Mouse (Mus musculus): ENCODE results near the gene Sfxn3. TPM values are rescaled to one million over a fixed set of nuclear protein-coding genes. Genes with fewer than 3 reads are reported as not detected.

The Sfxn3 gene
- polyA plus RNA-seq, 2 experiments: 1.8 to 2.4 TPM

- no peak for ATAC-seq (ENCODE audit: insufficient read depth)
- Histone ChIP-seq H3K27ac (no peak overlapping the region), H3K9me3 (ENCODE audit: control insufficient read depth, low read length) (no peaks in the 10 kb centered on the region), H3K27me3 (ENCODE audit: control insufficient read depth, insufficient read depth, low read length) (peaks cover 65% of the 10 kb centered on the region), H3K9ac (replicated peaks) (no peak overlapping the region), H3K4me2 (ENCODE audit: low read depth) (peak overlapping the region; percentile 100), H3K36me3 (replicated peaks; ENCODE audit: control insufficient read depth, insufficient read depth, low read depth) (no peaks in the 10 kb centered on the region), H3K4me3 (ENCODE audit: insufficient read depth in 1 of 2, low read depth in 2 of 2, low read length in 2 of 2) (peak overlapping the region; percentile 8 to 86; a peak in 3 of 4 replicates), H3K4me1 (replicated peaks; ENCODE audit: control insufficient read depth in 2 of 2, insufficient read depth in 2 of 2, low read length in 1 of 2) (peaks cover 9 to 14% of the 10 kb centered on the region in 2 experiments)
- TF ChIP-seq CTCF (IDR thresholded peaks at IDR 0.05; ENCODE audit: low read depth) (peak; percentile 74), EP300 (IDR thresholded peaks at IDR 0.05; ENCODE audit: low read depth) (peak; percentile 36; the same call in 1 of the 2 replicates)
- peak in 1 of 3 experiments; percentile 56 for DNase-seq (ENCODE audit: low read depth in 3 of 3, low spot score in 3 of 3)
- WGBS (ENCODE audit: insufficient replicate concordance): 2% methylated on average over 61 of the region's 62 CpGs
These were observed 29.5 kb downstream of the Sfxn3 start for GRCm38 (mm10) chr19:45076586-45077510.

GRCm38 (mm10) chr19:45077742-45078645 is 30.7 kb downstream of the Sfxn3 start:
- TF ChIP-seq EP300 (IDR thresholded peaks at IDR 0.05; ENCODE audit: low read depth) (no peak), CTCF (IDR thresholded peaks at IDR 0.05; ENCODE audit: low read depth) (no peak)
- ATAC-seq (ENCODE audit: insufficient read depth): no peak
- no peak for DNase-seq (ENCODE audit: low read depth in 3 of 3, low spot score in 3 of 3)
- WGBS (ENCODE audit: insufficient replicate concordance): 9% methylated on average over 20 of the region's 20 CpGs
- Histone ChIP-seq H3K9me3 (ENCODE audit: control insufficient read depth, low read length) (no peaks in the 10 kb centered on the region), H3K27ac (no peak overlapping the region), H3K27me3 (ENCODE audit: control insufficient read depth, insufficient read depth, low read length) (peaks cover 66% of the 10 kb centered on the region), H3K4me2 (ENCODE audit: low read depth) (no peak overlapping the region), H3K9ac (replicated peaks) (no peak overlapping the region), H3K4me1 (replicated peaks; ENCODE audit: control insufficient read depth in 2 of 2, insufficient read depth in 2 of 2, low read length in 1 of 2) (peaks cover 9 to 14% of the 10 kb centered on the region in 2 experiments), H3K36me3 (replicated peaks; ENCODE audit: control insufficient read depth, insufficient read depth, low read depth) (no peaks in the 10 kb centered on the region), H3K4me3 (ENCODE audit: insufficient read depth in 1 of 2, low read depth in 2 of 2, low read length in 2 of 2) (no peak overlapping the region)

GRCm38 (mm10) chr19:45078971-45079764 is 31.9 kb downstream of the Sfxn3 start:
- Histone ChIP-seq H3K9ac (replicated peaks) (no peak overlapping the region), H3K9me3 (ENCODE audit: control insufficient read depth, low read length) (no peaks in the 10 kb centered on the region), H3K4me1 (replicated peaks; ENCODE audit: control insufficient read depth in 2 of 2, insufficient read depth in 2 of 2, low read length in 1 of 2) (peaks cover 9 to 14% of the 10 kb centered on the region in 2 experiments), H3K4me3 (ENCODE audit: insufficient read depth in 1 of 2, low read depth in 2 of 2, low read length in 2 of 2) (peak overlapping the region in 1 of 2 experiments; percentile 6; a peak in 1 of 4 replicates), H3K27me3 (ENCODE audit: control insufficient read depth, insufficient read depth, low read length) (peaks cover 72% of the 10 kb centered on the region), H3K36me3 (replicated peaks; ENCODE audit: control insufficient read depth, insufficient read depth, low read depth) (no peaks in the 10 kb centered on the region), H3K27ac (no peak overlapping the region), H3K4me2 (ENCODE audit: low read depth) (peak overlapping the region; percentile 47)
- 9% methylated on average over 17 of the region's 17 CpGs for WGBS (ENCODE audit: insufficient replicate concordance)
- DNase-seq (ENCODE audit: low read depth in 3 of 3, low spot score in 3 of 3) (no peak), ATAC-seq (ENCODE audit: insufficient read depth) (no peak)
- peak; percentile 34; the same call in 1 of the 2 replicates for TF ChIP-seq CTCF (IDR thresholded peaks at IDR 0.05; ENCODE audit: low read depth)
- TF ChIP-seq EP300 (IDR thresholded peaks at IDR 0.05; ENCODE audit: low read depth): no peak

- no peaks in the 10 kb centered on the region for H3K36me3 ChIP-seq (replicated peaks; ENCODE audit: control insufficient read depth, insufficient read depth, low read depth)
- no peaks in the 10 kb centered on the region for H3K9me3 ChIP-seq (ENCODE audit: control insufficient read depth, low read length)
- H3K4me2 ChIP-seq (ENCODE audit: low read depth): peak overlapping the region; percentile 47
- DNase-seq (ENCODE audit: low read depth in 3 of 3, low spot score in 3 of 3) (no peak), ATAC-seq (ENCODE audit: insufficient read depth) (no peak)
- peaks cover 72% of the 10 kb centered on the region for H3K27me3 ChIP-seq (ENCODE audit: control insufficient read depth, insufficient read depth, low read length)
- H3K9ac ChIP-seq (replicated peaks): no peak overlapping the region
- WGBS (ENCODE audit: insufficient replicate concordance): under 1% methylated on average over 45 of the region's 45 CpGs
- H3K4me1 ChIP-seq (replicated peaks; ENCODE audit: control insufficient read depth in 2 of 2, insufficient read depth in 2 of 2, low read length in 1 of 2): peaks cover 9 to 14% of the 10 kb centered on the region in 2 experiments
- peak overlapping the region in 1 of 2 experiments; percentile 6; a peak in 1 of 4 replicates for H3K4me3 ChIP-seq (ENCODE audit: insufficient read depth in 1 of 2, low read depth in 2 of 2, low read length in 2 of 2)
- TF ChIP-seq EP300 (IDR thresholded peaks at IDR 0.05; ENCODE audit: low read depth) (no peak), CTCF (IDR thresholded peaks at IDR 0.05; ENCODE audit: low read depth) (no peak)
- H3K27ac ChIP-seq: no peak overlapping the region
These were observed 32.6 kb downstream of the Sfxn3 start for GRCm38 (mm10) chr19:45079769-45080515.

Measured in liver, embryonic 14.5 days (tissue).